Mouse (Mus musculus) lung, postnatal 0 days (tissue): ENCODE measurements around the gene Tbc1d30. TPM values are rescaled to one million over a fixed set of nuclear protein-coding genes. Genes with fewer than 3 reads are reported as not detected.

ENCODE experiments used
- ATAC-seq: fragments of 200-750 bp; cut with Nextera tagmentation; 2 replicates; pipeline ENCODE4 v1.8.0; 2017; ENCODE audit warnings: moderate library complexity
- DNase-seq: peaks from one replicate; pipeline ENCODE4 v3.0.0-alpha.2; 2016; ENCODE audit warnings: low spot score
- H3K27ac ChIP-seq: fragments of 300-500 bp; sonication (generic); 2 replicates; pipeline ENCODE4 v1.5.1; 2014; ENCODE audit warnings: antibody characterized with exemption, mild to moderate bottlenecking, low read length, mixed read lengths
- H3K27me3 ChIP-seq: fragments of 300-500 bp; sonication (generic); replicated peaks from 2 replicates; pipeline ENCODE4 v1.6.1; 2014; ENCODE audit warnings: low read length, mixed read lengths; ENCODE audit not compliant: insufficient read depth
- H3K36me3 ChIP-seq: fragments of 300-500 bp; sonication (generic); 2 replicates; pipeline ENCODE4 v1.6.1; 2014; ENCODE audit warnings: low read length, mixed read lengths; ENCODE audit not compliant: insufficient read depth
- H3K4me1 ChIP-seq: fragments of 300-500 bp; sonication (generic); 2 replicates; pipeline ENCODE4 v1.6.1; 2014; ENCODE audit warnings: antibody characterized with exemption, low read depth, low read length, mixed read lengths; ENCODE audit not compliant: insufficient read depth
- H3K4me2 ChIP-seq: fragments of 300-500 bp; sonication (generic); replicated peaks from 2 replicates; pipeline ENCODE4 v1.6.1; 2014; ENCODE audit warnings: low read depth, mild to moderate bottlenecking, low read length, moderate library complexity, mixed read lengths
- H3K4me3 ChIP-seq: fragments of 300-500 bp; sonication (generic); 2 replicates; pipeline ENCODE4 v1.5.1; 2014; ENCODE audit warnings: low read depth, low read length
- H3K9ac ChIP-seq: fragments of 300-500 bp; sonication (generic); replicated peaks from 2 replicates; pipeline ENCODE4 v1.6.1; 2014; ENCODE audit warnings: low read depth, mild to moderate bottlenecking
- H3K9me3 ChIP-seq: fragments of 300-500 bp; sonication (generic); 2 replicates; pipeline ENCODE4 v1.6.1; 2016; ENCODE audit warnings: low read length, mixed read lengths
- CTCF ChIP-seq: IDR thresholded peaks from 2 replicates; pipeline ENCODE4 v1.5.1; 2016; ENCODE audit warnings: antibody characterized with exemption, mild to moderate bottlenecking
- EP300 ChIP-seq: IDR thresholded peaks from 2 replicates; pipeline ENCODE4 v1.6.1; 2016; ENCODE audit warnings: antibody characterized with exemption, mild to moderate bottlenecking, control low read depth
- WGBS: fragments of 180-500 bp; shearing (Covaris S2); extraction: QIAGEN DNeasy Blood & Tissue Kit; methylation state at CpG from one replicate; pipeline ENCODE4 v1.1.7; 2014; 5-methylcytosine and 5-hydroxymethylcytosine counted together
- polyA plus RNA-seq: library from polyadenylated mRNA; unstranded; fragments of >200 nt; fragmentation: Nextera tagmentation; extraction: Ambion mirVana; gene quantifications from 2 replicates; pipeline ENCODE4 v1.2.1, GENCODE M21; 2015

The Tbc1d30 gene
- polyA plus RNA-seq, 1 experiment from 2014 or later, result 4.4 TPM

GRCm38 (mm10) chr10:121227403-121227802 lies 123.7 kb downstream of the Tbc1d30 start:
- Histone ChIP-seq H3K4me2 (no peak overlapping the region), H3K9me3 (no peaks in the 10 kb centered on the region), H3K36me3 (no peaks in the 10 kb centered on the region), H3K27me3 (no peaks in the 10 kb centered on the region), H3K4me1 (no peaks in the 10 kb centered on the region), H3K4me3 (no peak overlapping the region), H3K9ac (no peak overlapping the region), H3K27ac (no peak overlapping the region)
- TF ChIP-seq CTCF, result no peak
- TF ChIP-seq EP300, result no peak
- WGBS, result 86% methylated on average over 5 of the region's 5 CpGs
- DNase-seq, result no peak
- ATAC-seq, result no peak

GRCm38 (mm10) chr10:121225636-121226035 lies 125.4 kb downstream of the Tbc1d30 start:
- H3K27ac ChIP-seq, result no peak overlapping the region
- 75% methylated on average over 6 of the region's 6 CpGs for WGBS
- no peaks in the 10 kb centered on the region for H3K36me3 ChIP-seq
- no peaks in the 10 kb centered on the region for H3K27me3 ChIP-seq
- ATAC-seq, result no peak
- H3K4me2 ChIP-seq, result no peak overlapping the region
- TF ChIP-seq EP300, result no peak
- TF ChIP-seq CTCF, result peak; percentile 65
- H3K9ac ChIP-seq, result no peak overlapping the region
- H3K4me1 ChIP-seq, result no peaks in the 10 kb centered on the region
- H3K9me3 ChIP-seq, result no peaks in the 10 kb centered on the region
- DNase-seq, result peak; percentile 17
- H3K4me3 ChIP-seq, result no peak overlapping the region

- no peaks in the 10 kb centered on the region for H3K4me1 ChIP-seq
- H3K4me2 ChIP-seq, result no peak overlapping the region
- no peaks in the 10 kb centered on the region for H3K9me3 ChIP-seq
- no peaks in the 10 kb centered on the region for H3K27me3 ChIP-seq
- no peak overlapping the region for H3K9ac ChIP-seq
- WGBS, result 43% methylated on average over 4 of the region's 4 CpGs
- ATAC-seq (peak; percentile 67), DNase-seq (peak; percentile 52)
- H3K27ac ChIP-seq, result no peak overlapping the region
- peak; percentile 48; the same call in 1 of the 2 replicates for TF ChIP-seq EP300
- TF ChIP-seq CTCF, result no peak
- no peak overlapping the region for H3K4me3 ChIP-seq
- H3K36me3 ChIP-seq, result no peaks in the 10 kb centered on the region
Measured at GRCm38 (mm10) chr10:121222881-121223280, 128.2 kb downstream of the Tbc1d30 start.

- Histone ChIP-seq H3K4me2 (no peak overlapping the region), H3K27me3 (no peaks in the 10 kb centered on the region), H3K36me3 (no peaks in the 10 kb centered on the region), H3K9me3 (no peaks in the 10 kb centered on the region), H3K27ac (no peak overlapping the region), H3K4me3 (no peak overlapping the region), H3K4me1 (no peaks in the 10 kb centered on the region), H3K9ac (no peak overlapping the region)
- TF ChIP-seq EP300 (no peak), CTCF (no peak)
- 76% methylated on average over 7 of the region's 7 CpGs for WGBS
- DNase-seq (no peak), ATAC-seq (no peak)
Measured at GRCm38 (mm10) chr10:121218616-121219015, 132.5 kb downstream of the Tbc1d30 start.

GRCm38 (mm10) chr10:121216804-121217203 lies 134.3 kb downstream of the Tbc1d30 start:
- Histone ChIP-seq H3K4me3 (no peak overlapping the region), H3K9ac (no peak overlapping the region), H3K27ac (no peak overlapping the region), H3K4me1 (no peaks in the 10 kb centered on the region), H3K4me2 (no peak overlapping the region), H3K9me3 (no peaks in the 10 kb centered on the region), H3K36me3 (no peaks in the 10 kb centered on the region), H3K27me3 (no peaks in the 10 kb centered on the region)
- 93% methylated on average over 3 of the region's 3 CpGs for WGBS
- TF ChIP-seq CTCF (no peak), EP300 (no peak)
- ATAC-seq, result no peak
- no peak for DNase-seq

Other genes with a start within 250 kb of the Tbc1d30 start
- gene Gns, start 13.8 kb upstream of the Tbc1d30 start, polyA plus RNA-seq, result 40.8 and 41.4 TPM in 2 replicates
- gene Rassf3, start 125.1 kb upstream of the Tbc1d30 start, polyA plus RNA-seq, result 22.9 and 26.4 TPM in 2 replicates
- gene Tbk1, start 235.5 kb upstream of the Tbc1d30 start, polyA plus RNA-seq, result 25.9 and 28.0 TPM in 2 replicates